Mouse (Mus musculus): ENCODE data around the gene Pxylp1.

- TF ChIP-seq POLR2A (IDR thresholded peaks at IDR 0.05; ENCODE audit: borderline replicate concordance, extremely low read depth, insufficient read depth, insufficient read length, poor library complexity, severe bottlenecking) = no peak
- no peak for TF ChIP-seq CTCF (IDR thresholded peaks at IDR 0.05; ENCODE audit: borderline replicate concordance, extremely low read depth, insufficient read depth, insufficient read length)
Observed at GRCm38 (mm10) chr9:96859027-96859426, 33.4 kb downstream of the Pxylp1 start.

Data from brain, embryonic 14.5 days (tissue).